Mouse (Mus musculus): ENCODE data around the gene Slc2a2. TPM values are rescaled to one million over a fixed set of nuclear protein-coding genes. Genes with fewer than 3 reads are reported as not detected.
A peak's percentile ranks its signal among the peaks of the same experiment; 100 is the strongest.
"Not testable (repeated sequence)": the region's sequence is repeated elsewhere in the genome, so short reads cannot be mapped to it uniquely, and the experiment has no call there.

The Slc2a2 gene
- total RNA-seq, 2 experiments from 2014 or later, result not detected

DNA sequence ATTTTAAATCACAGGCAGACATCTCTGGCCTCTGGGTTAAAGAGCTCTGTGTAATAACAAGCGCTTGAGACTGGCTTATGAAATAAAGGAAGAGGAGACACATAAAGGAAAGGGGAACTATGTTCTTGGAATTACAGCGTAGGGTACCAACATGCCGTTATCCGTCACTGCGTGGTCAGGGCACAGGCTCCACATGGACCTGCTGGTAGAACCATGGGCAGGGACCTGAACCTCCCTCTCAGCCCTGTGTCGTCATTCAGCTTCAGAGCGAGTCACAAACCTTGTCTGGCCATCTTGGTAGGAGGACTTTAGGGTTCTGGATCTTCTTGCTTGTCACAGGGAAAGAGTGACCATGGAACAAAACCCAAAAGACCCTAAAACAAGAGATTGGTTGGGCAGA is 28.7 kb downstream of the Slc2a2 start:
- ATAC-seq (replicated peaks; ENCODE audit: poor library complexity), result no peak

GRCm38 (mm10) chr3:28734712-28735111 is 37.0 kb downstream of the Slc2a2 start:
- ATAC-seq (replicated peaks; ENCODE audit: poor library complexity), result no peak

DNA sequence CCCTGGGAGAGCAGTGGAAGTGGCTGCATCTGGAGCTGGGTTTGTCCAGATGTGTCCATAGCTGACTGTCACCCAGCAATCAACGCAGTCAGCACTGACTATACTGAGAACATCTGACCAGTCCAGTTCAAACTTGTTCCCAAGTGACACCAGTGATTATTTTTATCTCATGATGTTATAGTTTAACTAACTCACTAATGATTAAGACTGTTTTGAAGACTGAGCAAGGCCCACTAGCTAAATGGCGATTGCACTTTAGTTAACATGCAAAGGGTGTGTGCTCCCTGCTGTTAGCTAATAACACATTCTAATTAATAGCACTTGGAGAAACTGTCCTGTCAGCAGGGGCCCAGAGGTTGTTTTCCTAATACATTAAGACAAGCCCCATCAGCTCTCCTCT is 39.3 kb downstream of the Slc2a2 start:
- no peak for ATAC-seq (replicated peaks; ENCODE audit: poor library complexity)

GRCm38 (mm10) chr3:28740353-28740752 is 42.6 kb downstream of the Slc2a2 start:
- ATAC-seq (replicated peaks; ENCODE audit: poor library complexity), result no peak

DNA sequence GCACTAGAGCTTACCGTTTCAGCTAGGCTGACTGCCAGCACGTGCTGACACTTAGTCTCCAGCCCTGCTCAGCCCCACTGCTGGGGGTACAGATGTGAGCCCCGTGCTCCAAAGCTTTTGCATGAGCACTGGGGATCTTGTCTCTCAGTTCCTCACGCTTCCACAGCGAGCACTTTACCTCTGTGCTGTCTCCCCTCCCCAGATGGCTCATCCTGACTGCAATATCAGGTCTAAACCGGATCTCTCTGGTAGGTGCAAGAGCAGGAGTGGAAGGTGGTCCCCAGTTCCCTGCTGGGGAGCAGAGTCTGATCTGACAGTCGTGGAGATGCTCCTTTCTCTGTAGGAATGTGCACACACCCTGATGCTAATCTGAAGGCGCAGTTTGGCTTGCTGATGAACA is 45.5 kb downstream of the Slc2a2 start:
- ATAC-seq (replicated peaks; ENCODE audit: poor library complexity), result no peak

GRCm38 (mm10) chr3:28745835-28746483 is 48.3 kb downstream of the Slc2a2 start:
- peak; percentile 100 for ATAC-seq (replicated peaks; ENCODE audit: poor library complexity)

GRCm38 (mm10) chr3:28748151-28748550 is 50.4 kb downstream of the Slc2a2 start:
- no peak for ATAC-seq (replicated peaks; ENCODE audit: poor library complexity)

- no peak for ATAC-seq (replicated peaks; ENCODE audit: poor library complexity)
Observed at GRCm38 (mm10) chr3:28748956-28749355, 51.3 kb downstream of the Slc2a2 start.

DNA sequence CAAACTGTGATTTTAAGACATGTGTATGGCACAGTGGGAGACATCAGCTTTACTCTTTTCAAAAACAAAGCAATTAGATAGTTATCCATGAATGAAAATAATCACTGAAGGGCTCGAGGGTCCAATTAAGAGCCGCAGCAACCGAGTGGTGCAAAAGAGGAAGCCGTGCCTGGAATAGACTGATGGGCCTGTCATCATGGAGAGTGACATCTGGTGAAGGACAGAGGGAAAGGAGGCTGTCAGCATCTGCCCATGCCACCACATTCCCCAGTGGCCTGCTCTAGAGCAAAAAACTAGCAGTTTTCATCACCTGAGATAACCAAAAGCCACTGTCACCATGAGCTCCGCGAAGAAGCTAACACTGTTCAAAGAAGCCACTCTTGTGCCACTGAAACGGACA is 57.8 kb downstream of the Slc2a2 start:
- ATAC-seq (replicated peaks; ENCODE audit: poor library complexity), result no peak

DNA sequence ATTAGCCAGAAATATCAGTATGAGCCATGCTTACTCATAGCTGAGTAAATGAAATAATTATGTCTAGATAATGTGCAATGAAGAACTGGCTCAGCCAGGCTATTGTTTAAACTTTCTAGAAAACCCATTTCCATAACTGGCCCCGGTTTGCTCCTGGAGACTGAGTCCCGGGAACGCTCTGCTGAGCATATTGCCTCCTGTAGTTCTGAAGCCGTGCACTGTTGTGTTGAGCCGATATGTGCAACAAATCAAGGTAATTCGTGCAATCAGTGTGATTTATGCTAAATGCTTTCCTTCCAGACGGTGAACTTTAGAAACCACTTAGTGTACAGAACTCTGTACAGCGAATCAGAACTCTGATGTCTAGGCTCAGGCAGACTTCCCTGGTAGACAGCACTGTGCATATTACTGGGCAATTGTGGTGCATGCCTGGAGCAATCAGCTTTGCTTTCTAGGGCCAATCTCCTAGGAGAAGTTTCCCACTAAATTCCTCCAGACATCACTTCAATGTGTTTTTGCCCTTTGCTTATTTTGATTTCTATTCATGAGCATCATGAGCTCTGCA is 63.6 kb downstream of the Slc2a2 start:
- no peak for ATAC-seq (replicated peaks; ENCODE audit: poor library complexity)

DNA sequence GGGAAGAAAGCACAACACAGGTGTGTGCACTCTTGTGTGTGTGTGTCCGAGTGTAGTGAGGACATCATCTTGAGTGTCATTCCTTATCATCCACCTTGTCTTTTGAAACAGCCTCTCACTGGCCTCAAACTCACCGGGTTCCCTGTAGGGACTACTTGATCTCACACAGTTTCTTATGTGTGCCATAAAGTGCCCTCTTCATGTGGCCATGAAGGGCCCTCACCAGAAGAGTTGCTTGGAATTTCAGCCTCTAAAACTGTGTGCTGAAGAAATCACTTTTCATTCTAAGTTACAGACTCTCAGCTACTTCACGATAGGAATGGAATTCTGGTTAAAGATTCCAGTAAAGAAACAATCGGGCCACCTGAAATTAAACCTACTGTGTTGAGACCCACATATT is 69.2 kb downstream of the Slc2a2 start:
- ATAC-seq (replicated peaks; ENCODE audit: poor library complexity), result no peak

DNA sequence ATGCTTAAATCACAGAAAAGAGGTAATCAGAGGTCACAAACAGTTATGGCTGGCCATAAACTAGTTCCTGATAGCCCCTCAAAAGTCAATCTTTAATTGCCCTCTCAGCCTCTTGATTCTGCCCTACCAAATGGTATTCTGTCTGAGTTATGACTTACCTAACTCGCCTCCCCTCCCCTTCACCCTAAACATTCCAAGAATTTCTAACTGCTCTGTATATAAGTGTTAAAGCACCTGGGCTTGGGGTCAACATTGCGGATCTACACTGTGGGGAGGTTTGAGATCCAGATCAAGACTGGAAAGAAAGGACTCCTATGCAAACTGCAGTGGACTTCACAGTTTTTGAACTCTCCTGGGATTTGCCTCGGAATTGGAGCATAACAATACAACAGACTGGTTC is 70.5 kb downstream of the Slc2a2 start:
- ATAC-seq (replicated peaks; ENCODE audit: poor library complexity), result no peak

- not testable (repeated sequence) for ATAC-seq (replicated peaks; ENCODE audit: poor library complexity)
Observed at GRCm38 (mm10) chr3:28772919-28773318, 75.2 kb downstream of the Slc2a2 start.

DNA sequence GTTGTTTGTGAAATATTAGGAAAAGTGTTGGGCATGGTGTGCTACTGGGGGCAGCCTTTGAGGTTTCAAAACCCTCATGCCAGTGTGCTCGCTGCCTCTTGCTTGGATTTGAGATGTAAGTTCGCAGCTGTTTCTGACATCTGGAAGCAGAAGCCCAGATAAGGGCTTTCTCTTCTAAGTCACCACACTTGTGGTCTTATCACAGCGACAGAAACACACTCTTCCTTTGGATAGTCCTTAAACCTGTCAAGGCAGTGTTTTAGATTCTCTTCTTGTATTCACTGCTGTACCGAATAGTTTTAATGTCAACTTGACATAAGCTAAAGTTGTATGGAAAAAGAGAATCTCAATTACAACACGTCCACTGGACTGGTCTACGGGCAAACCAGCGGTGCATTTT is 77.7 kb downstream of the Slc2a2 start:
- ATAC-seq (replicated peaks; ENCODE audit: poor library complexity), result peak; percentile 81

- ATAC-seq (replicated peaks; ENCODE audit: poor library complexity), result peak; percentile 65
Observed at GRCm38 (mm10) chr3:28775958-28776357, 78.3 kb downstream of the Slc2a2 start.

DNA sequence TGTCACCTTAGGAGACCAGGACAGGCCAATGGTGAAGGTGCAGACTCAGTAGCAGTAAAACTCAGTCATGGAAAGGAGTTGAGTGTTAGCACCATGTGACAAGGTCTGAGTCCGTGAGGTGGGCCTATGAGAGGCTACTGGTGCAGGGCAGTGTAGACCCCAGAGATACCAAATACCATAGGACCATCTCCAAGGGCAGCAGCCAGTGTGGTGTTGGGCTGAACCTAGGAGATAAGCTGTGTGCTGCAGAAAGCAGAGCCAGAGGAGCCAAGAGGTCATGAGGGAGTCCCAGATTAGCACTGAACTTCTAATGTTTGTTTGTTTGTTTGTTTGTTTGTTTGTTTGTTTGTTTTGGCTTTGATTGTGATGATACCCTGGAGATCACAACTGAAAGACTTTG is 78.8 kb downstream of the Slc2a2 start:
- peak; percentile 17 for ATAC-seq (replicated peaks; ENCODE audit: poor library complexity)

GRCm38 (mm10) chr3:28780511-28780910 is 82.8 kb downstream of the Slc2a2 start:
- ATAC-seq (replicated peaks; ENCODE audit: poor library complexity), result no peak; the same call in 1 of the 2 replicates

Other genes starting within 250 kb of the Slc2a2 start
- 2.1 and 3.0 TPM in 2 replicates for gene Eif5a2, start 83.4 kb downstream of the Slc2a2 start, total RNA-seq (2015)
- 1.4 and 2.5 TPM in 2 replicates for gene Eif5a2, start 83.4 kb downstream of the Slc2a2 start, total RNA-seq (2017)
- gene Rpl22l1, start 107.5 kb downstream of the Slc2a2 start, total RNA-seq (2015), result 915 and 1,007 TPM in 2 replicates
- 102 and 149 TPM in 2 replicates for gene Rpl22l1, start 107.5 kb downstream of the Slc2a2 start, total RNA-seq (2017)
- not detected in 2 replicates for gene Gm1527, start 194.7 kb downstream of the Slc2a2 start, total RNA-seq (2015)
- gene Gm1527, start 194.7 kb downstream of the Slc2a2 start, total RNA-seq (2017), result not detected in 2 replicates

Data from megakaryocyte progenitor cell, adult 5-6 weeks (primary cell).